Mouse (Mus musculus) natural killer cell, adult 2 months (primary cell): ENCODE results near the gene Zfp503.

Experiments
- DNase-seq, 2 experiments: peaks; one replicate each; pipeline ENCODE4 v3.0.0; 2022; ENCODE audit warnings: low spot score in 2 of 2

The Zfp503 gene

DNA sequence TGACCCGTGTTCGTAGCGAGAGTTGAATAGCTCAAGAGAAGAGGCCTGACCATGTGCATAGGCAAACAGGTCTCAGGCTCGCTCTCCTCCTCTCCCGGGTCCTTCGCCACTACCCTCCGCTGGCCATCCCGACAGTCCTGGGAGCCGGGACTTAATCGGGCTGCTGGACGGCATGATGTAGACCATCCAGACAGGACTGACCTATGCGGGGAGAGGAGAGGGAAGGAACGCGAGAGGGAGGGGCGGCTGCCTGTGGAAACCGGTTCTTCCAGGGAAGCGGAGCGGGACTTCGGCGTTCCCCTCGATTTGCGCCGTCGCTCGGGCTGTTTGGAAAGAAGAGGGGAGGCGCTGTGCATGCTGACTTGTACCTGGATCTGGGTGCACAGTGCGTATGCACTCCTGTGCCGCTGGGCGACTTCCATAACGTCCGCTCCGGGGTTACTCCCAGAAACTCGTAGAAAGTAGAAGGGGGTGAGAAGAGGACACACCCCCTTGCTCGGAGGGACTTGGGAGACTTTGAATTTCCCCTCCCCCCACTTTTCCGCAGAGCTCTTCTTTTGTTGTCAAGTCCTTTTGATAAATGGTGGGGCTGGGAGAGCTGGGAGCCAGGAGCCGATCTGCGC is at the start of gene Zfp503:
Gene Zfp503 (minus strand): TSS at position 311 of the 623 bp plus-strand sequence.
- no peak for DNase-seq

DNA sequence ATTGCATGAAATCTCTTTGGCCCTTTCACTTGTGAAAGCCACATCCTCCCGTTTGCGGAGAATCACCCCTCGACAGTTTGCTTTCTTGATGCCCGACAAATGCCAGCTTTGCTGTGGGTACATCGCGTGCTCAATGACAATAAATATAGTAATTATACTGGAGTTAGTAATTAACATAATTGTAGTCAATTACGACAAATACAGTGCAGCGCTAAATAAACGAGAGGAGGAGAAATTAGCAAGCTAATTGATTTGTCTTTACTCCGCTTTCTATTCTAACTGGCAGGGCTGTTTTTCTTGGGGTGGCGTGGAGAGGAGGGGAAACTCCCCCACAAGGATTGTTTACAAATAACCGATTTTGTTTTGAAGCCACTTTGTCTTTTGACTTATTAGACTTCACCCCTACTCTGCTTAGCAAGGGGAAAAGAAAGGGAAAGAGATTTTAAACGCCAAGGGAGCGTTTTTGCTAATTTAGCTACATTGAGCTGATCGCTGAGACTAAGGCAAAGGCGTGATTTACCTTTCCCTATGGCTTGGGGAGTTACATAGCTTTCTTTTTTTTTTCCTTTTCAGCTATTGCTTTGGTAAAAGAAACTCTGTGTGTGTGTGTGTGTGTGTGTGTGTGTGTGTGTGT is 48.2 kb upstream of the Zfp503 start:
- no peak for DNase-seq

- DNase-seq, result no peak
Measured at GRCm38 (mm10) chr14:22036802-22037497, 47.5 kb upstream of the Zfp503 start.

DNA sequence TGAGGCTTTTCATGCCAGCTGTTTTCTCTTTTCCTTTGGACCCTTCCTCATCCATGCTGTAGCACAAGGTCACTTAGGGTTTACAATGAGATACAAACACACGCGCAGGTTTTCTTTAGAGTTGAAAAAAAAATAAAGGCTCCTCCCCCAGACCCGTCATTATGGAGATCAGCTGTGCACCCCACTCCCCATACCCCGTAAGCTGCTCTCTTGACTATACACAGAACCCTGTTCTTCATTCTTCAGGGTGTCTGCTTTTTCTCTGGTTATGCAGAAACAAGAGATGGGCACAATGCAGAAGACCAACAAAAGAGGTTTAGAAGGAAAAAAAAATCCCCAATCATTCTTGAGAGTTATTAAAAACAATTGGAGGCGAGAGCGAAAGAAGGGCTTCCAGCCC is 46.9 kb upstream of the Zfp503 start:
- DNase-seq, result no peak

GRCm38 (mm10) chr14:22035900-22036299 is 46.5 kb upstream of the Zfp503 start:
- no peak for DNase-seq

DNA sequence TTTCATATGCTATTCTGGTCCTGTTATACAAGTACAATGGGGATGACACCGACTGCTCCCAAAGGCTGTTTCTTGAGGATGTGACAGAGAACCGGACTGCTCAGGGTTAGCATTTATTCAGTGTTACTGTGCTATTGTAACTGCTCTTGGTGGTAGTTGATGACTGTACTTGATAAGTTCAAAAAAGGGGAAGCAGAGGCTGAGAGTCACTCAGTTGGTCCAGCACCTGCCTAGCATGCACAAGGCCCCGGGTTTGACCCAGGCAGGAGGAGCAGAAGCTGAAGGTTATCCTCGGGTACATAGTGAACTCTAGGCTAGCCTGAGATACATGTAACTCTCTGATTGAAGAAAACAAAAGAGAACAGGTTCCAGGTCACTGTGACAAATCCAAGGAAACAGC is 34.1 kb upstream of the Zfp503 start:
- DNase-seq, result no peak

DNA sequence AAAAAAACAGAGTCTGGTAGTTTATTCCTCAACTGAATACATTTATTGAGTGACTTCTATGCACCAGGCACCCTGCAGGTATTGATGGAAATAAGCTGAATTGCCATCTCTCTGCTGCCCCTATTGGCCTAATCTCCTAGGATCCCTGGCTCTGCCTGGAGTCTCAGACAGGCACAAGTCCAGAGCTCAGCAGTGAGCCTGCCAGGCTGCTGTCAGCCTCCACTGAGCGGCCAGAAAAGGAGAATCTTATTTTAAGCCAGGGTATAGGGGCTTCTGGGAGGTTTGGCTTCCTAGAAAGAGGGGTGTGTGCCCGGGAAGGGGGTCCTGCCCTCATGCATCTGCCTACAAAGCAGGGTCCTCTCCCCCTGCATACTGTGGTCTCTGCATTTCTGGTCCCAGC is 31.5 kb upstream of the Zfp503 start:
- DNase-seq, result peak in 1 of 2 experiments; percentile 6

DNA sequence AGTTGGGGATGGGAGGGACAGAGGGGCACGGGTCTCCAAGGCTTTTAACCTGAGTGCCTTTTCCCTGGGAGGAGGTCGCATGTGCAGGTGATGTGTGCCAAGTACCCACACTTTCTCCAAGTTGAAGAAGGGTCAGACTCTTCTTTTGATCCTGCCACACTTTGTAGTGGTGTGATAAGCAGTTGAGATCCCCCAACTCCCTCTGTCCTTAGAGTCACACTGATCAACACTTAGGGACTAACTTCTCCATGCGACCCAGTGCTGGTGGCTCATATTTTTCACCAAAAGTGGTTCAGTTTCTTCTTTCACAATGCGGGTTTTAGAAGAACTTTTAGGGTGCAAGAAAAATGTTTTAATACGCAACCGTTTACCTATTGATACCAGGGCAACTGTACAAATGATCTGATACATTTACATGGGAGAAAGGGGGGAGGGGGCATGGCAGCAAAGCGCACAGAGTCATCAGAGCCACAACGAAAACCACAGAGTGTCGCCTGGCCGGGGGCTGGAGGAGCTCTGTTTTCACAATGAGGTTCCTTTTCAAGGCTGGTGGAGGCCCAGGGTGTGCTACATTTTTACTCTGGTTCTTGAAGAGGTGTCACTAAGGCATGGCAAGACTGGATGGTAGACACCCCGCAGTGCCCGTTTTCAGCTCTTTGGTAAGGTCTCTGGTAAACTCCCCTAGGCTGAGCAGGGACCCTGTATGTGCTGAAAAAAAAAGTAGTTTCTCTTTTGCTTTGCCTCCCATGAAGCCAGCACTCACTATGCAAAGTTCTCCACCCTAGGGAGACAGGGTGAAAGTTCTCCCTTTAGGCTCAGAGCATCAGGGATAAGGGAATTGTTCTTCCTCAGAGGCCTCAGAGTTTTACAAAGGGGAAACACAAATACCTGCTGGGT is 30.8 kb upstream of the Zfp503 start:
- DNase-seq, result peak; percentile 6 to 13

- peak; percentile 63 to 70 for DNase-seq
Measured at GRCm38 (mm10) chr14:22019252-22019948, 30.0 kb upstream of the Zfp503 start, which contains the start of gene Lrmda. TSS of gene Lrmda (plus strand) at chr14:22019712.

- DNase-seq, result no peak
Measured at GRCm38 (mm10) chr14:22017011-22017410, 27.6 kb upstream of the Zfp503 start.

DNA sequence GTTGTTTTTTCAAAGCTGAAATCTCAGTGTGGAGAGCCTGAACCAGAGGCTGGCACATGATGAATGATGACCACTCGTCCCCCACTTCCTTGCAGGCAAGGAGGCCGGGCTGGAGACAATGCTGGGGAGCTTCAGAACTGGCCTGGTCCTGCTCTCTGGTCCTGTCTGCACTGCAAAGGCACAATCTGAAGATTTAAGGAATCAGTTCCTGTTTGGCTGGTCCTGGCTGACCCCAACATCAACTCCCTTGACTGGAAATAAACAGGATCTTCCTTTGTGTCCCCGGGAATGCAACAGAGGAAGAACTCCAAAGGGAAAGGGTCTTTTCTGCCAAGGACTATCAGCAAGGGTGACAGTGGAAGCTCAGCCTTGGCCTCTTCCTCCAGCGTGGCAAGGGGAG is 25.4 kb upstream of the Zfp503 start:
- DNase-seq, result no peak

- DNase-seq, result no peak
Measured at GRCm38 (mm10) chr14:22014315-22014714, 24.9 kb upstream of the Zfp503 start.

GRCm38 (mm10) chr14:22007006-22007405 is 17.6 kb upstream of the Zfp503 start:
- DNase-seq, result no peak

- DNase-seq, result no peak
Measured at GRCm38 (mm10) chr14:22004943-22005342, 15.5 kb upstream of the Zfp503 start.

GRCm38 (mm10) chr14:22003631-22004030 is 14.2 kb upstream of the Zfp503 start:
- DNase-seq, result no peak

GRCm38 (mm10) chr14:22003231-22003630 is 13.8 kb upstream of the Zfp503 start:
- no peak for DNase-seq

GRCm38 (mm10) chr14:21999588-21999987 is 10.2 kb upstream of the Zfp503 start:
- DNase-seq, result no peak

GRCm38 (mm10) chr14:21995031-21995754 is 5.8 kb upstream of the Zfp503 start:
- DNase-seq, result peak; percentile 36 to 59

- no peak for DNase-seq
Measured at GRCm38 (mm10) chr14:21994061-21994990, 4.9 kb upstream of the Zfp503 start.
